ENCODE assay signal across 23 mouse cellular contexts in the genomic region with DNA sequence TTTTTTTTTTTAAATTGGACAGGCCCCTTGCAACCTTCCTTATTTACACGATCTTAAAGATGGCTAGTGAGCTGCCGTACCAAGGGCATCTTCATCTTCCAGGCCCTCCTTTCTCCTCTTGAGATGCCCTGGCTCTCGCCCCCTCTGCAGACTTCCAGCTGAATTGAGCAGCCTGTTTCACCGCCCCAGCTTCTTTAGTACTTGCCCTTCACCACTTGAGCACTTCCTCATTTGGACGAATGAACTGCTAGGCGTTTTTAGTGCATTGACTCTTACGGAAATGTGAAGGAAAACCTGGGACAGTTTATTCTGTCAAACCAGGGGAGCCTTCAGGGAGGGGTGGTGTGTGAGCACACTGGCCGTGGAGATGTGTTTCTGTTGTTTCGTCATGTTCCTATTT. TPM values are rescaled to one million over a fixed set of nuclear protein-coding genes. Genes with fewer than 3 reads are reported as not detected.
"Had no signal": no experiment of that assay in that cellular context is flagged by ENCODE, and none has a peak within 500 bp of the region (broad histone marks: within the 10 kb centered on the region; RNA-seq: fewer than 3 reads in every experiment).

No protein-coding gene starts in this region.

- H3K9ac ChIP-seq: liver, embryonic 13.5 days; liver, embryonic 15.5 days; liver, postnatal 0 days; lung, embryonic 15.5 days; midbrain, embryonic 12.5 days; neural tube, embryonic 13.5 days had no signal

- ATAC-seq: liver, postnatal 0 days; midbrain, embryonic 16.5 days had no signal

- H3K4me2 ChIP-seq: liver, embryonic 13.5 days; liver, embryonic 15.5 days; lung, embryonic 15.5 days; midbrain, embryonic 12.5 days; neural tube, embryonic 13.5 days had no signal

- DNase-seq: liver, embryonic 13.5 days; liver, postnatal 0 days; lung, adult 2 months; lung, postnatal 10 days; midbrain, embryonic 14.5 days; retina, postnatal 1 day; right cerebral cortex, adult 18-20 months; right cerebral cortex, postnatal 25 days; right cerebral cortex, postnatal 4 days; spleen, adult 18-20 months; thymus, adult 18-20 months; thymus, postnatal 14 days; thymus, postnatal 36 days had no signal

- H3K4me3 ChIP-seq: liver, embryonic 13.5 days; liver, embryonic 15.5 days; lung, embryonic 15.5 days; midbrain, embryonic 10.5 days; midbrain, embryonic 12.5 days; myocyte; neural tube, embryonic 13.5 days had no signal

- H3K4me1 ChIP-seq: liver, embryonic 13.5 days; liver, embryonic 15.5 days; lung, embryonic 15.5 days; midbrain, embryonic 10.5 days; midbrain, embryonic 12.5 days; neural tube, embryonic 13.5 days had no signal

- H3K27ac ChIP-seq: liver, embryonic 13.5 days; liver, embryonic 15.5 days; lung, embryonic 15.5 days; macrophage; midbrain, embryonic 10.5 days; midbrain, embryonic 12.5 days; neural tube, embryonic 13.5 days had no signal

- H3K27me3 ChIP-seq: liver, embryonic 13.5 days; liver, embryonic 15.5 days; lung, embryonic 15.5 days; midbrain, embryonic 12.5 days; neural tube, embryonic 13.5 days had no signal

- H3K9me3 ChIP-seq: liver, embryonic 13.5 days; liver, embryonic 15.5 days; lung, embryonic 15.5 days; midbrain, embryonic 10.5 days; midbrain, embryonic 12.5 days; neural tube, embryonic 13.5 days had no signal

RNA-seq across cellular contexts. Expression of a gene that starts 56.1 kb away (rescaled TPM):
- total RNA-seq: megakaryocyte, adult 5-6 weeks; megakaryocyte-erythroid progenitor cell, adult 5-6 weeks had no signal
